In the genomic region with DNA sequence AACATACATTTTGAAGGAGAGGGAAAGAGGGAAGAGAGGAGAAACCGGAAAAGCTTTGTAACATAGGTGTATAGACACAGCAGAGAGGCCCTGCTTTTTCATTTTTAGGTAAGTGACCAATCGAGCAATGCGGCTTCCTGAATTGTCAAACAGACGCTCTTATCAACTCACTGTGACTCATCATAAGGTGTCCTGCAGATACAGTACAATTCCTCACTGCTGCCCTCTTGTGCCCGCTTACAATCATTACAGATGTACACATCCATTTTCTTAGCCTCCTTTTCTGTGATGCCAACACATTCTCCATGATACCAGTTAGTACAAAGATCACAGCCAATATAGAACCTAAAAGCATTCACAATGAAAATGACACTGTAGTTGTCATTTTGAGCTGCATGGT, we compare ENCODE assay signal across 9 mouse cellular contexts. TPM values are rescaled to one million over a fixed set of nuclear protein-coding genes. Genes with fewer than 3 reads are reported as not detected.
A peak's percentile ranks its signal among the peaks of the same experiment; 100 is the strongest.
DNase-seq lines count a peak whose midpoint lies in the region; ATAC-seq and TF ChIP-seq lines count a peak whose summit lies in the region.
"Had no signal": no experiment of that assay in that cellular context is flagged by ENCODE, and none has a peak within 500 bp of the region (broad histone marks: within the 10 kb centered on the region; RNA-seq: fewer than 3 reads in every experiment).

No protein-coding gene starts in this region.

- H3K27ac ChIP-seq in forebrain, embryonic 10.5 days = no peak overlapping the region
- H3K27ac ChIP-seq in forebrain, embryonic 15.5 days (replicated peaks) = no peak overlapping the region
- H3K27ac ChIP-seq in forebrain, embryonic 14.5 days (ENCODE audit: low read depth, low read length) = no peak overlapping the region
- H3K27ac ChIP-seq: limb, embryonic 12.5 days had no signal

- DNase-seq in forebrain, embryonic 10.5 days (ENCODE audit: extremely low spot score, low spot score) = peak; percentile 39
- DNase-seq in brain, embryonic 14.5 days (ENCODE audit: low read depth) = peak; percentile 87
- peak; percentile 84 for DNase-seq in forebrain, embryonic 14.5 days (ENCODE audit: low spot score)
- DNase-seq in kidney, postnatal 14 days = peak; percentile 66
- peak; percentile 67 for DNase-seq in lung, adult 2 months
- peak; percentile 56 for DNase-seq in right cerebral cortex, postnatal 25 days

- H3K9ac ChIP-seq in forebrain, embryonic 15.5 days (replicated peaks) = no peak overlapping the region
- H3K9ac ChIP-seq in forebrain, embryonic 14.5 days (ENCODE audit: low read length) = no peak overlapping the region
- H3K9ac ChIP-seq: limb, embryonic 12.5 days had no signal

- 67% methylated on average over 5 of the region's 5 CpGs for WGBS in forebrain, embryonic 10.5 days
- 54% methylated on average over 5 of the region's 5 CpGs for WGBS in forebrain, embryonic 15.5 days
- 55% methylated on average over 5 of the region's 5 CpGs for WGBS in forebrain, embryonic 14.5 days
- 20% methylated on average over 5 of the region's 5 CpGs for WGBS in lung, adult 2 months

- H3K4me3 ChIP-seq in forebrain, embryonic 10.5 days = no peak overlapping the region
- no peak overlapping the region for H3K4me3 ChIP-seq in forebrain, embryonic 15.5 days
- no peak overlapping the region for H3K4me3 ChIP-seq in forebrain, embryonic 14.5 days (ENCODE audit: low read depth, low read length)
- no peak overlapping the region for H3K4me3 ChIP-seq in lung, adult 2 months (replicated peaks; ENCODE audit: extremely low read depth, low read depth, low read length)
- H3K4me3 ChIP-seq: limb, embryonic 12.5 days had no signal

- no peak for TF ChIP-seq POLR2A in brain, embryonic 14.5 days (IDR thresholded peaks at IDR 0.05; ENCODE audit: borderline replicate concordance, extremely low read depth, insufficient read depth, insufficient read length, poor library complexity, severe bottlenecking)
- TF ChIP-seq POLR2A in lung, adult 2 months (IDR thresholded peaks at IDR 0.05; ENCODE audit: borderline replicate concordance, extremely low read depth, low read depth, low read length) = no peak

- no peak overlapping the region for H3K4me2 ChIP-seq in forebrain, embryonic 15.5 days (replicated peaks)
- no peak overlapping the region for H3K4me2 ChIP-seq in forebrain, embryonic 14.5 days (ENCODE audit: low read length)
- H3K4me2 ChIP-seq: limb, embryonic 12.5 days had no signal

- no peak for ATAC-seq in forebrain, embryonic 15.5 days (replicated peaks)
- ATAC-seq in CD4-positive, CD25-positive, alpha-beta regulatory T cell, adult 4 months = peak; percentile 87
- ATAC-seq in forebrain, embryonic 14.5 days = peak; percentile 58; the same call in 1 of the 2 replicates

- H3K4me1 ChIP-seq in forebrain, embryonic 10.5 days = no peaks in the 10 kb centered on the region
- no peaks in the 10 kb centered on the region for H3K4me1 ChIP-seq in forebrain, embryonic 15.5 days
- no peaks in the 10 kb centered on the region for H3K4me1 ChIP-seq in forebrain, embryonic 14.5 days (ENCODE audit: control insufficient read depth, insufficient read depth, low read length)
- 0 out of 2 replicates have a peak, but pooled peaks cover 2% of the 10 kb centered on the region for H3K4me1 ChIP-seq in lung, adult 2 months (ENCODE audit: control insufficient read depth, insufficient read depth, low read length)
- H3K4me1 ChIP-seq: limb, embryonic 12.5 days had no signal

- no peaks in the 10 kb centered on the region for H3K27me3 ChIP-seq in forebrain, embryonic 10.5 days (ENCODE audit: poor library complexity, severe bottlenecking)
- no peaks in the 10 kb centered on the region for H3K27me3 ChIP-seq in forebrain, embryonic 15.5 days
- H3K27me3 ChIP-seq in forebrain, embryonic 14.5 days (replicated peaks; ENCODE audit: control insufficient read depth, insufficient read depth, low read length) = no peaks in the 10 kb centered on the region
- H3K27me3 ChIP-seq: limb, embryonic 12.5 days had no signal

- no peaks in the 10 kb centered on the region for H3K9me3 ChIP-seq in forebrain, embryonic 10.5 days
- no peaks in the 10 kb centered on the region for H3K9me3 ChIP-seq in forebrain, embryonic 15.5 days
- no peaks in the 10 kb centered on the region for H3K9me3 ChIP-seq in forebrain, embryonic 14.5 days (replicated peaks; ENCODE audit: control insufficient read depth, low read length)
- H3K9me3 ChIP-seq: limb, embryonic 12.5 days had no signal

- H3K36me3 ChIP-seq in forebrain, embryonic 10.5 days (replicated peaks) = peaks cover 86% of the 10 kb centered on the region
- H3K36me3 ChIP-seq in forebrain, embryonic 15.5 days = peaks cover 59% of the 10 kb centered on the region
- peaks cover 67% of the 10 kb centered on the region for H3K36me3 ChIP-seq in forebrain, embryonic 14.5 days (ENCODE audit: control insufficient read depth, insufficient read depth, low read length)

- peak; percentile 70; the same call in 1 of the 2 replicates for TF ChIP-seq CTCF in brain, embryonic 14.5 days (IDR thresholded peaks at IDR 0.05; ENCODE audit: borderline replicate concordance, extremely low read depth, insufficient read depth, insufficient read length)
- peak; percentile 26; the same call in 1 of the 2 replicates for TF ChIP-seq CTCF in lung, adult 2 months (IDR thresholded peaks at IDR 0.05; ENCODE audit: insufficient read depth, low read length)

RNA-seq across cellular contexts. Expression of gene 1810010H24Rik, which starts 18.8 kb away (rescaled TPM):
- polyA plus RNA-seq in forebrain, embryonic 10.5 days (2016; fragmentation: Nextera tagmentation; extraction: Ambion mirVana) = 1.4 and 1.7 TPM in 2 replicates
- polyA plus RNA-seq in forebrain, embryonic 15.5 days (2015; fragmentation: Nextera tagmentation; extraction: Ambion mirVana) = 4.0 and 5.7 TPM in 2 replicates
- 1 to 10 TPM; 1.4 to 1.5 TPM for polyA plus RNA-seq in CD4-positive, CD25-positive, alpha-beta regulatory T cell, adult 4 months (2017; shearing (Covaris generic))
- 4.4 and 5.3 TPM in 2 replicates for polyA plus RNA-seq in brain, embryonic 14.5 days (2012; rRNA removed)
- polyA plus RNA-seq in forebrain, embryonic 14.5 days (2014; fragmentation: Nextera tagmentation; extraction: Ambion mirVana) = 4.1 and 4.6 TPM in 2 replicates
- polyA plus RNA-seq in lung, adult 2 months (2012; rRNA removed) = 39.7 and 53.1 TPM in 2 replicates

RNA-seq across cellular contexts. Expression of gene Kpna2, which starts 45.0 kb away (rescaled TPM):
- 799 and 813 TPM in 2 replicates for polyA plus RNA-seq in forebrain, embryonic 10.5 days (2016; fragmentation: Nextera tagmentation; extraction: Ambion mirVana)
- 262 and 282 TPM in 2 replicates for polyA plus RNA-seq in forebrain, embryonic 15.5 days (2015; fragmentation: Nextera tagmentation; extraction: Ambion mirVana)
- polyA plus RNA-seq in CD4-positive, CD25-positive, alpha-beta regulatory T cell, adult 4 months (2017; shearing (Covaris generic)) = 100 to 1,000 TPM; 115 to 134 TPM
- 125 and 197 TPM in 2 replicates for polyA plus RNA-seq in brain, embryonic 14.5 days (2012; rRNA removed)
- polyA plus RNA-seq in forebrain, embryonic 14.5 days (2014; fragmentation: Nextera tagmentation; extraction: Ambion mirVana) = 335 and 390 TPM in 2 replicates
- 3.0 and 13.6 TPM in 2 replicates for polyA plus RNA-seq in lung, adult 2 months (2012; rRNA removed)
